Mouse (Mus musculus) ES-E14 (cell line): ENCODE data around the gene Apba2. TPM values are rescaled to one million over a fixed set of nuclear protein-coding genes. Genes with fewer than 3 reads are reported as not detected.

ENCODE experiments used
- DNase-seq: peaks from one replicate; pipeline ENCODE4 v3.0.0-alpha.2; 2013; ENCODE audit warnings: low read depth, low spot score
- H3K27ac ChIP-seq: 2 replicates; pipeline ENCODE4 v1.5.1; 2012; ENCODE audit warnings: low read depth, mild to moderate bottlenecking, low read length, moderate library complexity, mixed read lengths; ENCODE audit not compliant: poor library complexity, insufficient read depth, severe bottlenecking
- H3K36me3 ChIP-seq: 2 replicates; pipeline ENCODE4 v1.6.1; 2012; ENCODE audit warnings: mild to moderate bottlenecking, low read length, moderate library complexity, mixed read lengths; ENCODE audit not compliant: control insufficient read depth, poor library complexity, insufficient read depth, severe bottlenecking
- H3K4me1 ChIP-seq, 2 experiments: fragments of 150-350 bp in 1 of 2; sonication (generic) in 1 of 2; 2 replicates each; pipeline ENCODE4 v1.6.1; 2012; ENCODE audit warnings: low read length in 2 of 2, mild to moderate bottlenecking in 1 of 2, mixed read lengths in 1 of 2; ENCODE audit not compliant: control insufficient read depth in 2 of 2, insufficient read depth in 2 of 2, poor library complexity in 1 of 2
- H3K4me3 ChIP-seq, 2 experiments: fragments of 150-350 bp in 1 of 2; sonication (generic) in 1 of 2; 2 replicates each; pipeline ENCODE4 v1.5.1; 2012; ENCODE audit warnings: low read length in 2 of 2, low read depth in 1 of 2, mild to moderate bottlenecking in 1 of 2, mixed read lengths in 1 of 2; ENCODE audit not compliant: insufficient read depth in 1 of 2, poor library complexity in 1 of 2, severe bottlenecking in 1 of 2
- H3K9ac ChIP-seq: 2 replicates; pipeline ENCODE4 v1.6.1; 2012; ENCODE audit warnings: low read depth, mild to moderate bottlenecking, low read length, mixed read lengths; ENCODE audit not compliant: poor library complexity, insufficient read depth, severe bottlenecking
- H3K9me3 ChIP-seq: fragments of 150-350 bp; sonication (generic); 2 replicates; pipeline ENCODE4 v1.6.1; 2012; ENCODE audit warnings: low read depth, mild to moderate bottlenecking, low read length; ENCODE audit not compliant: control insufficient read depth, insufficient read depth
- CHD2 ChIP-seq: IDR thresholded peaks from 2 replicates; pipeline ENCODE4 v1.6.1; 2014; ENCODE audit warnings: mild to moderate bottlenecking, low read depth, low read length, inconsistent platforms
- HCFC1 ChIP-seq: IDR thresholded peaks from 2 replicates; pipeline ENCODE4 v1.6.1; 2012; ENCODE audit warnings: low read length, inconsistent platforms, borderline replicate concordance; ENCODE audit not compliant: insufficient read depth
- MAFK ChIP-seq: IDR thresholded peaks from 2 replicates; pipeline ENCODE4 v1.6.1; 2014; ENCODE audit warnings: mild to moderate bottlenecking, low read depth, low read length, inconsistent platforms; ENCODE audit not compliant: insufficient read depth
- ZC3H11A ChIP-seq: IDR thresholded peaks from 2 replicates; pipeline ENCODE4 v1.6.1; 2012; ENCODE audit warnings: low read depth, mild to moderate bottlenecking, inconsistent platforms, low read length, borderline replicate concordance
- ZNF384 ChIP-seq: IDR thresholded peaks from 2 replicates; pipeline ENCODE4 v1.6.1; 2012; ENCODE audit warnings: low read depth, low read length, inconsistent platforms
- in situ Hi-C, 2 experiments: fragments of 600-800 bp; cut with MboI; formaldehyde crosslinking; loops; one replicate each; pipeline ENCODE4 v1.15.1; 2025; ENCODE audit warnings: low sequenced_read_pairs in 2 of 2, inconsistent platforms in 1 of 2; ENCODE audit not compliant: unreplicated experiment in 2 of 2
- total RNA-seq: library from RNA; depleted of rRNA; stranded (reverse); fragments of 300-350 nt; gene quantifications from 2 replicates; pipeline ENCODE4 v1.2.3, GENCODE M21; 2012

Apba2 gene
- total RNA-seq, 1 experiment: 1.7 TPM

DNA sequence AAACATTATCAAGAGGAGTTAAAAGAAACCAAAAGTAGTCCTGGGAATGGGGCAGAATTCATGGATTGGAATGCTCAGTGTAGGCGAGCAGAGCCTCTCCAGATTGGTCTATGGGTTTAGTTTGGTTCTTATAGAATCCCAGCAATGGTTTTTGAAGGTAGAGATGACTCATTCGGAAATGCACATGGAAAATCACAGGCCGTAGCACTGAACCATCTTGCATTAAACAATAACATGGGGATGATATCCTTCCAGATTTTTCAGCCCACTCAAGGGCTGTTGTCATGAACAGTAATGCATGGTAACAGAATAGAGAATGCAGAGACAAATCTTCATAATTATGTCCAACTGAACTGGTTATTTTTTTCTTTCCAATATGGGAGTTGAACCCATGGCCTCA is 264.1 kb downstream of the Apba2 start:
- in situ Hi-C loops: no loop called here
- no peak for DNase-seq
- Histone ChIP-seq H3K36me3 (no peaks in the 10 kb centered on the region), H3K9ac (no peak overlapping the region), H3K9me3 (no peaks in the 10 kb centered on the region), H3K4me1 (peaks cover 0 to 2% of the 10 kb centered on the region in 2 experiments; a peak in 1 of 4 replicates), H3K27ac (no peak overlapping the region), H3K4me3 (no peak overlapping the region)
- no peak for TF ChIP-seq ZC3H11A
- TF ChIP-seq HCFC1: no peak
- no peak for TF ChIP-seq MAFK
- TF ChIP-seq ZNF384: no peak
- no peak for TF ChIP-seq CHD2

DNA sequence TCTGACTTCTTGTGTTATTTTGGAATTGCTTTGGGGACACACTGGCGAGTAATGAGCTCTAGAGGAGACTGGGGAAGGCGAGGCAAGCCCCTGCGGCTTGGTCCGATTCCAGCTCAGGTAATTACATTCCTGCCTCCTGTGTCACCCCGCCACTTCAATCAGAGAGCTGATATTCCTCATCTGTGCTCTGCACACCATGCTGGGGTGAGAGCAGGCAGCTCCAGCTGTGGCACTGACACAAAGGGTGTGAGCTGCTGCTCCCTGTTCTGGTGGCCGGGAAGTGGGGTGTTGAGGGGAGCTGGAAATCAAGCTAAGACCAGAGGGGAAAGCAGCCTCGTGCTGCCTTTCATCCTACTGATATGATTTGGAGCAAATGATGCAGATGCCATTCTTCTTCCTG is 268.3 kb downstream of the Apba2 start:
- no peak overlapping the region for H3K9ac ChIP-seq

DNA sequence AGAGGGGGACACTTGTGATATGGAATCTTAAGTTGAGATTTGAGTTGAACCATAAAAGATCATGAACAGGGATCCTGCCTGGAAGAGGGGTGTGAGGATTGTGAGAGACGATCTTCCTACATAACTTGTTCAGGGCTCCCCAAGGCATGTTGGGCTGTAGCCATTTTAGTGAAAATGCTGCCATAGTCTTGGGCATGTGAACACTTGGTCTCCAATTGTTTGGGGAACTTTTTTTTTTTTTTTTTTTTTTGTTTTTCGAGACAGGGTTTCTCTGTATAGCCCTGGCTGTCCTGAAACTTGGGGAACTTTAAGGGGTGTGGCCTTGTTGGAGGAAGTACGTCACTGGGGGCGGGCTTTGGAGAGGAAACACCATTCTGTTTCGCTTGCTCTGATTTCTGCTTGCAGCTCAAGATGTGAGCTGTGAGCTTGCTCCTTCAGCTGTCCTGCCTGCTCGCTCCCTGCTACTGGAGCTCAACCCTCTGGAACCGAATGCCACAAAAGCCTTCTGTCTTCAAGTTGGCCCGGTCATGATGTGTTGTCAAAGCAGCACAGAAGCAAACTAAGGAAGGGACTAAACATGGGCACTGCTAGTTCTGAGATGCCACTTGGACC is 269.4 kb downstream of the Apba2 start:
- no peaks in the 10 kb centered on the region for H3K36me3 ChIP-seq
- peak; percentile 40 for DNase-seq
- H3K27ac ChIP-seq: no peak overlapping the region
- TF ChIP-seq ZNF384 (peak; percentile 90), ZC3H11A (no peak)
- in situ Hi-C loops: no loop called here
- H3K4me3 ChIP-seq: peak overlapping the region in 1 of 2 experiments; percentile 70; a peak in 2 of 4 replicates
- H3K9ac ChIP-seq: no peak overlapping the region
- H3K4me1 ChIP-seq: no peaks in the 10 kb centered on the region
- no peaks in the 10 kb centered on the region for H3K9me3 ChIP-seq

More for the DNA sequence above, 268.3 kb downstream of the Apba2 start:
- no peak for DNase-seq
- Histone ChIP-seq H3K9me3 (no peaks in the 10 kb centered on the region), H3K4me3 (no peak overlapping the region; a peak in 1 of 4 replicates), H3K27ac (no peak overlapping the region), H3K4me1 (no peaks in the 10 kb centered on the region), H3K36me3 (no peaks in the 10 kb centered on the region)
- in situ Hi-C loops: no loop called here
- TF ChIP-seq ZC3H11A (no peak), ZNF384 (no peak), CHD2 (no peak), MAFK (no peak), HCFC1 (no peak)

DNA sequence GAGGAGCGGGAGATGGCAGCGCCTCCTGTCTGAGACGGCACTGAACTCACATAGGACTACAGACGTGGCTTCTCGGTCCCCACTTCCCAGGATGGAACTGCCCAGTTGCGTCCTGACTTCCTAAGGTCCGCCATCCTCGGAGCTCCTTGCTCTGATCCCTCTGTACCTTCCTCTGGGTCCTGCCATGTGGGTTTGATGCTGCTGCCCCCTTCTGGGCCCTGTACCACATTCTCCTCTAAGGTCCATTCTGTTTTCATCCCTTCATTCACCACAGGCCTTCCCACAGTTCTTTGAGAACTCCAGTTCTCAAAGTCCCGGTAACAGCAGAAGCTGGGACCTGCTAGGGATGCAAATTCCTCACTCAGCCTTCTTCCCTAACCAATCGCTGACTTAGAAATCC is 272.0 kb downstream of the Apba2 start:
- Histone ChIP-seq H3K4me3 (no peak overlapping the region), H3K27ac (no peak overlapping the region), H3K9ac (no peak overlapping the region)

More for the DNA sequence above, 272.0 kb downstream of the Apba2 start:
- TF ChIP-seq MAFK (no peak), CHD2 (no peak), ZNF384 (no peak)
- H3K36me3 ChIP-seq: no peaks in the 10 kb centered on the region
- DNase-seq: no peak
- no peaks in the 10 kb centered on the region for H3K4me1 ChIP-seq
- in situ Hi-C loops: no loop called here
- H3K9me3 ChIP-seq: no peaks in the 10 kb centered on the region
